Mouse (Mus musculus): ENCODE results near the gene Rassf2. TPM values are rescaled to one million over a fixed set of nuclear protein-coding genes. Genes with fewer than 3 reads are reported as not detected.

The Rassf2 gene
- polyA plus RNA-seq (2021): 3.2 TPM

DNA sequence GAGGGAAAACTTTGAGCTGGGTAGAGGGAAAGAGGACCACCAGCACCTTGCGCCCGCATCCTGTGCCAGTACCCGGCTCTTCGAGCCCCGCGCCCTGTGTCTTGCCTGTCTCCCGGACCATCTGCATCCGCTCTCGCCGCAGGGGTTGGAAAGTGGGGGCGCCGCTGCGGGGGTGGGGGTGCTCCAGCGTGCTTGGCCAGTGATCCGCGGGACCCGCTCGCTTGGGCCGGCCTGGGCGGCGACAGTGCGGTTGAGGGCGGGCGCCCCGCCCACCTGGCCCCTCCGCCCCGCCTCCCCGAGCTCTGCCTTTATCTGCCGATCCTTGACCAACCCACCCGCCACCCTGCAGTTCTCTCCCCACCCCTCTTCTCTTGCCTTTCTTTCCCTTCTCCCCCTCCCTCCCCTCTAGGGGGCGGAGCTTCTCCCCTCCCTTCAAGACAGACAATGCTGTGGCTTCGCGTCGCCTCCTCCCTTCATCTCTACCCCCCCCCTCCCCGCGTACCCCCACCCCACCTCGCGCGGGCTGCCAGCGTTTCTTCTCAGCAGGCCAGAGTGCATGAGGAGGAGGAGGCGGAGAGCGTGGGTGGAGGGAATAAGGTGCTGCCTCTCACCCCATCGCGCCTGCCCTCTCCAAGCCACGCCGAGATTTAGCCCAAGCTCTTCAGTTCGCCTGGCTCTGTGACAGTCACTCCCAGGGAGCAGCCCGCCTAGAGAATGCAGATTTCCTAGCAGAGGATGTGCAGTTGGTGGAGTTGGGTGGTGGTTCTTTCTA lies at the start of gene Rassf2:
Gene Rassf2 (minus strand): TSS at position 613 of the 772 bp plus-strand sequence.
- peak; percentile 70 for ATAC-seq
- ChIA-PET CTCF (interaction anchor here (1.5 kb wide), 1 partner anchor 87 kb away, joined by 3 read pairs; no protein-coding TSS in a partner anchor), POLR2A (interaction anchor here (0.7 kb wide), 1 partner anchor 25 kb away, joined by 3 read pairs; no protein-coding TSS in a partner anchor)
- in situ Hi-C loops (cut with MboI; ENCODE audit: low pct_unique_long_range_greater_than_20kb): no loop called here
- no peak for DNase-seq (ENCODE audit: low read depth, low spot score)
- TF ChIP-seq CTCF (IDR thresholded peaks at IDR 0.05): no peak
- no peaks in the 10 kb centered on the region for H3K27me3 ChIP-seq

DNA sequence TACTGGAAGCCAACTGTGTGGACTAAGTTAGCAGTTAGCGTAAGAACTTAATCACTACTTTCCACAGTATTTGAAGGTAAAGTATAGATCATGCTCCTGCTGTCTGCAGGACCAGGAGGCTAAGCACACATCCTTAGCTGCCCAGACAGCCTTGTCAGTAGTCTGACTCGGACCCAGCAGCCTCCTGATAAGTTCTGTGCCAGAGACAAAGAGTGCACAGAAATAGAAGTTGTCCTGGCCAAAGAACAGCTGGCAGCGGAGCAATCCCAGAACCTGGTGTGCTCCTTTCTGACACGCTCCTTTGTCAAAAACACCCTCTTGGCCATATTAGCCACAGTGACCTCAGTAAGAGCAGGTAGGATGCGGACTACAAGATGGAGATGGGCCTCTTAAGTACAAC lies 49.1 kb upstream of the Rassf2 start:
- no peak for ATAC-seq
- no peaks in the 10 kb centered on the region for H3K27me3 ChIP-seq
- no peak for TF ChIP-seq CTCF (IDR thresholded peaks at IDR 0.05)
- ChIA-PET POLR2A (no interaction called here), CTCF (no interaction called here)
- in situ Hi-C loops (cut with MboI; ENCODE audit: low pct_unique_long_range_greater_than_20kb): no loop called here
- no peak for DNase-seq (ENCODE audit: low read depth, low spot score)

DNA sequence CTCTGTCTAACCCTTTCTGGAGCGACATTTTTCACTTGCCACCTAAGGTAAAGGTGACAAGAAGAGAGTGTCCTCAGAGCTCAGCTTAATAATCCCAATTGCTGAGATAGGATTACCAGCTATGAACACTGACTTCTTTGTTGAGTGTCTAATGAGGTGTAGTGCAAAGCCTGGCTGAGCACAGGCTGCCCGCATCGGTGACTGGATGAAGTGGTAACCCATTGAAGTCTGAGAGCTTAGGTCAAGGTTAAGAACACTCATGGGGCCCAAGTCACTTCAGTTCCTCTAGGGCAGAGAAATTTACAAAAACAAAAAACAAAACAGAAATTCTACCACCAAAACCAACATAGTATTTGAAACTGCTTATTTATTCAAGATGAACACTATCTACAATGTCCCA lies 43.0 kb upstream of the Rassf2 start:
- POLR2A ChIA-PET: no interaction called here
- CTCF ChIA-PET: interaction anchor here (1.4 kb wide), 1 partner anchor 25 kb away, joined by 3 read pairs; no protein-coding TSS in a partner anchor
- in situ Hi-C loops (cut with MboI; ENCODE audit: low pct_unique_long_range_greater_than_20kb): no loop called here
- DNase-seq (ENCODE audit: low read depth, low spot score) (no peak), ATAC-seq (no peak)
- no peaks in the 10 kb centered on the region for H3K27me3 ChIP-seq
- no peak for TF ChIP-seq CTCF (IDR thresholded peaks at IDR 0.05)

DNA sequence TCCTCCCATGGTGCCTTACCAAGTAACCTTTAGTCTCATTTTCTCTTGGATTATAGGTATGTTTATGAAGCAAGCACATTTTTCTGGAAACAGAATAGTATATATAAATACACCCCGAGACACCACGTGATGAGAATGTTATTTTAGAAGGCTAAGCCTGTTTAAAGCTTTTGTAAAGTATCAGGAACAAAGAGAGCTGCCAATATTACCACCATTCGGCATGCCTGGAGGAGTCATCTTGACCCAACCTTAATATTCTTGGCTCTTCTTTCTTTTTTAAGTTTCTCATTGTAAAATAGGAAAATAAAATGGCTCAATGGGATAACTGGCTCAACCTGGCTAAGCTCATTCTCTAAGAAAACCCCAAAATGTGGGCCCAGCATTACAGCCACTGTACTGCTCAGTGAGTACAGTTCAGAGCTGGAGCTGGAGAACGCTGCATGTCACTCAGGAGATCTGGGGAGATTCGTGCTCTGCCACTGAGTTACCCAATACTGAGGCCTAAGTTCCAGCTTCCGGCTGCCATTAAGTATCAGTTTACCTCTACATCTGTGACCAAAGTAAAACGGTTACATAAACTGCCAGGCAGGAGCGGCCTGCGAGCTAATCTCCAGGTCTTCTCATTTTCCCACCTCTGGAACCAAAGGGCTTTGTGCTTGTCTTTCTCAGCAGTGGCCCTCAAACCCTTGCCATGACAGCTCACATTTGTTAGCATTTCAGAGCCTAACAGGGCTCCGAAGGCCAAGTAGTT lies 40.1 kb upstream of the Rassf2 start:
- no peak for TF ChIP-seq CTCF (IDR thresholded peaks at IDR 0.05)
- DNase-seq (ENCODE audit: low read depth, low spot score) (no peak), ATAC-seq (no peak)
- ChIA-PET CTCF (interaction anchor here (0.6 kb wide), 1 partner anchor 16 kb away, joined by 3 read pairs; no protein-coding TSS in a partner anchor), POLR2A (no interaction called here)
- in situ Hi-C loops (cut with MboI; ENCODE audit: low pct_unique_long_range_greater_than_20kb): no loop called here
- no peaks in the 10 kb centered on the region for H3K27me3 ChIP-seq

DNA sequence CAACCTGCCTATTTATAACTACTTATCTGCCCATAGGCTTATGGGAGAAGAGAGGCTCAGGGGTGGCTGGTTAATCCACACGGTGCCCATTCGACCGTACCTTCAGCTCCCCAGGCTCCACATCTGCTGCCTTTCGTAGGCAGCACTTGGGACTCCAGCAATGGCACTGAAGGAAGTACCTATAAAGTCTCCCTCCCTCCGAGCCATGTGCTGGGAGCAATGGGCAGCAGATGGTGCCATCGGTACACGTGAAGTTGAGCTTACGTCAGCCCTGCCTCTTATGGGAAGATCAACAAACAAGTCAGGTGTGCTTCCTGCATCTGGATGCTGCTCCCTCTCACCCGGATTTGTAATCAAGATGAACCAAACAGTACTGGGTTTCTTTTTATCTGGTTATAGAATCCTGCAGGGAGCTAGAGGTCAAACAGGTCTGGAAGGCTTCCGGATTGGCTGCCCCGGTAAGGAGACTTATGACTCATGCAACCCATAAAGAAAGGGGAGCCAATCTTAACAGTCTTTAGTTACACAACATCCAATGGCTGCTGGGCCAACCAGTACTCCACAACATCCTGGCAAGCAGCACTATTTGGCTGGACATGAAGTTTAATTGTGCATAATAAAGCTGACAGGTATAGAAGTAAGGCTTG lies 34.2 kb upstream of the Rassf2 start:
- no peak for ATAC-seq
- CTCF ChIA-PET: interaction anchor here (1.1 to 1.2 kb wide), 3 partner anchors 12 to 177 kb away, joined by 3 to 4 read pairs (median 3); no protein-coding TSS in a partner anchor
- no peak for TF ChIP-seq CTCF (IDR thresholded peaks at IDR 0.05)
- DNase-seq (ENCODE audit: low read depth, low spot score): no peak
- H3K27me3 ChIP-seq: no peaks in the 10 kb centered on the region
- POLR2A ChIA-PET: interaction anchor here (0.8 kb wide), 1 partner anchor 151 kb away, joined by 3 read pairs; no protein-coding TSS in a partner anchor
- in situ Hi-C loops (cut with MboI; ENCODE audit: low pct_unique_long_range_greater_than_20kb): no loop called here

DNA sequence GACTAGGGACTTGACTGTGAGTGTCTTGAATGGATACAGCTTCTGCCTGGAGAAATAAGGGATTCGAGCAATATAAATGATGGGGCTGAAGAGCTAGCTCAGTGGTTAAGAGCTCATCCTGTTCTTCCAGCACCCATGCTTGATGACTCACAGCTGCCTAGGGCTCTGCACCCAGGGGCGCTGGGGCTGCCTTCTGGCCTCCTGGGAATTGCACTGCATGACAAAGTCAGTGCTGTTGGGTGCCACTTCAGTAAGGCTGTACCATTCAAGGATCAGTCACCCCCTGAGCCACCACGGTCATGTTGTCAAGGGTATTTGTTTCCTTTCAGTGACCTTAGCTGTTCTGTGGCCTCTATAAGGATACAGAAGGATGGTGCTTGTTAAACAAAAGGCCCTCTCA lies 33.7 kb upstream of the Rassf2 start:
- no peak for TF ChIP-seq CTCF (IDR thresholded peaks at IDR 0.05)
- POLR2A ChIA-PET: interaction anchor here (0.6 to 0.8 kb wide), 2 partner anchors 78 to 151 kb away, joined by 3 read pairs; no protein-coding TSS in a partner anchor
- DNase-seq (ENCODE audit: low read depth, low spot score) (no peak), ATAC-seq (no peak)
- in situ Hi-C loops (cut with MboI; ENCODE audit: low pct_unique_long_range_greater_than_20kb): no loop called here
- CTCF ChIA-PET: interaction anchor here (1.1 kb wide), 3 partner anchors 13 to 81 kb away, joined by 3 to 4 read pairs (median 4); no protein-coding TSS in a partner anchor
- H3K27me3 ChIP-seq: no peaks in the 10 kb centered on the region

DNA sequence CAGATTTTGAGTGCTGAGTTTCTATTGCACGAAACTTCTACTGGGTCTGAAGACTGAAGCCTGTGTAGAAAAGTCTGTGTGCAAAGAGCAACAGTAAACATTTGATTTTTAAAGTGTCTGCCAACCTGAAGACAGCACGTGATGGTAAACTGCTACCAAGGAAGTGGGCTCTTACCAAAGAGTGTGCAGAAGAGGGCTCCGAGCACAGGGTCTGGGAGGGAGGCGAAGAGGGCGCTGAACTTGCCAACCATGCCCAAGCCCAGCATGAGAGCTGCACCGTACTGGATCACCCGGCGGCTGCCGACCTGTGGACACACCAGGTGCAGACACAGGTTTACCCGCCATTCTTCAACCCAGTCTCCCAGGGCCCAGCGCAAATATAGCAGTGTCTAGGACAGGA lies 31.8 kb upstream of the Rassf2 start:
- TF ChIP-seq CTCF (IDR thresholded peaks at IDR 0.05): no peak
- in situ Hi-C loops (cut with MboI; ENCODE audit: low pct_unique_long_range_greater_than_20kb): no loop called here
- ATAC-seq: no peak
- CTCF ChIA-PET: interaction anchor here (1.7 kb wide), 1 partner anchor 79 kb away, joined by 6 read pairs; no protein-coding TSS in a partner anchor
- no peaks in the 10 kb centered on the region for H3K27me3 ChIP-seq
- DNase-seq (ENCODE audit: low read depth, low spot score): no peak
- POLR2A ChIA-PET: interaction anchor here (0.5 kb wide), 1 partner anchor 900 kb away, joined by 3 read pairs; no protein-coding TSS in a partner anchor

DNA sequence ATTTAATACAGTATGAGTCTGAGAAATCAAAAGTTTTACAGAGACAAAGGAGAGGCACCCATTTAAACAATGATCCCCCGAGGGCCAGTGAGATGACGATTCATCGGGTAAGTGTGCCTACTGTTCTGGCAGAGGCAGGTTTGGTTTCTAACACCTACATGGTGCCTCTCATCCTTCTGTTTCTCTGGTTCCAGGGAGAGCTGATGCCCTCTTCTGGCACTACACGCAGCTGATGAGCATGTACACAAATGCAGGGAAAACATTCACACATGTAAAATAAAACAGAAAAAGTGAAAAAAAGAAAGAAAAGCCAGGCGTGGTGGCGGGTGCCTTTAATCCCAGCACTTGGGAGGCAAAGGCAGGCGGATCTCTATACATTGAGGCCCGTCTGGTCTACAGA lies 29.9 kb upstream of the Rassf2 start:
- ATAC-seq: no peak
- in situ Hi-C loops (cut with MboI; ENCODE audit: low pct_unique_long_range_greater_than_20kb): loop anchor here (5.0 kb wide), 1 partner anchor 73 kb away; no protein-coding TSS in a partner anchor
- ChIA-PET POLR2A (interaction anchor here (0.6 kb wide), 1 partner anchor 61 kb away, joined by 3 read pairs; no protein-coding TSS in a partner anchor), CTCF (interaction anchor here (0.8 to 1.7 kb wide), 9 partner anchors 17 to 79 kb away, joined by 3 to 6 read pairs (median 3); no protein-coding TSS in a partner anchor)
- TF ChIP-seq CTCF (IDR thresholded peaks at IDR 0.05): peak; percentile 52
- no peak for DNase-seq (ENCODE audit: low read depth, low spot score)
- no peaks in the 10 kb centered on the region for H3K27me3 ChIP-seq

DNA sequence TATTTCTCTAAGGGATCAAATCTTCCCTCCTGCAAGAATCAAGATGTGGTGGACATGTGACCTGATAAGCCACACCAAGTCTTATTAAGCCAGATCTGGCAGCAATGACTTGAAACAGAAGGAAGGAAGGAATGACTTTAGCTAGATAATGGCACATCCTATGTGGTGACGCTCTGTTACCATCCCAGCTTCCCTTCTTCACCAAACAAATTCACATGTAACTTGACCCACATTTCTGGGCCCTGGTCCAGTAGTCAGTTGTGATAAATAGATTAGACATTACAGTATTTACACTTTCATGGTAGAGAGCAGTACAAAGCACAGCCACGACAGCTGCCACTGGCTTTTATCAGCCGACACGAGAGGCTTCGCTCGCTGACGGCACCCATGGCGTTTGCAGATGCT lies 25.3 kb upstream of the Rassf2 start:
- POLR2A ChIA-PET: interaction anchor here (0.6 kb wide), 1 partner anchor 26 kb away, joined by 3 read pairs; no protein-coding TSS in a partner anchor
- DNase-seq (ENCODE audit: low read depth, low spot score) (no peak), ATAC-seq (no peak)
- no peak for TF ChIP-seq CTCF (IDR thresholded peaks at IDR 0.05)
- in situ Hi-C loops (cut with MboI; ENCODE audit: low pct_unique_long_range_greater_than_20kb): loop anchor here (5.0 kb wide), 1 partner anchor 68 kb away; no protein-coding TSS in a partner anchor
- CTCF ChIA-PET: no interaction called here
- no peaks in the 10 kb centered on the region for H3K27me3 ChIP-seq

DNA sequence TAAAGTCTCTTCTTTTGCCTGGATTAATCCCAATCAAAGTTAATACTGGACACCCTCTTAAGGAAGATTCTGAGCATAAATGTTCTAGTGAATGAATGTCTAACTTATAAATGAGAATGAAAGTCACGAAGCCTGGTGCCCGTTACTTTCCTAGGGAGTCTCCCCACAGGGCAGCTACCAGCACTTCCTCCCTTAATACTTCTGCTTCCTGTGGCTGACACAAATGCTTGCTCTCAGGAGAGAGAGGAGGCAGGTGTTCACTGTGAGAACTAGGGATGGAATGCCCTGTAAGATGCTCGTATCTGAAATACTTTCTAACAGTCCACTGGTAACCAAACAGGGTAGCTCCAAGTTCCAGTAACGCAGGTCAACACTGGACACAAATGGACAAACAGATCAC lies 23.8 kb upstream of the Rassf2 start:
- in situ Hi-C loops (cut with MboI; ENCODE audit: low pct_unique_long_range_greater_than_20kb): no loop called here
- POLR2A ChIA-PET: no interaction called here
- no peak for TF ChIP-seq CTCF (IDR thresholded peaks at IDR 0.05)
- ATAC-seq: no peak
- DNase-seq (ENCODE audit: low read depth, low spot score): no peak
- CTCF ChIA-PET: interaction anchor here (0.8 to 1.2 kb wide), 3 partner anchors 16 to 71 kb away, joined by 3 read pairs; no protein-coding TSS in a partner anchor
- no peaks in the 10 kb centered on the region for H3K27me3 ChIP-seq

All from Patski (cell line).